Mouse (Mus musculus) embryo, embryonic 11.5 days (tissue): ENCODE measurements around the gene Tmub2.

Experiments
- DNase-seq: peaks from one replicate; pipeline ENCODE4 v3.0.0-alpha.2; 2012; ENCODE audit warnings: low read depth, low spot score

Tmub2 gene

DNA sequence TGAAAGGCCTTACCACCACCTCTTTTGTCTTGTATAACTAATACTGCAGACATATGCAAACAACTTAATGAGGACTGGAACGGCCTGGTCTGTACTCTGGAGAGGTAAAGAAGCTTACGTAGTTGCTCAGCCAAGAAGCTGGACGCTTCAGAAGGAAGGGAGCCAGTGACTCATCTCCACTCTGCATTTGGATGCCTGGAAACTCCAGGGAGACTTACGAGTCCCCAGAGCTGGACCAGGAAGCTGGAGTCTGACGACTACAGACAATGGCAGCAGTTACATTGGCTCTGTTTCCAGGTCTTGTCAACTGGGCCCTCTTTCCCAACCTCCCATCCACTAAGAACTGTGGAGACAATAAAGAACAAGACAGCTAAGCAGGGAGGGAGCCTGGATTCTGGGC lies 42.5 kb downstream of the Tmub2 start:
- no peak for DNase-seq

DNA sequence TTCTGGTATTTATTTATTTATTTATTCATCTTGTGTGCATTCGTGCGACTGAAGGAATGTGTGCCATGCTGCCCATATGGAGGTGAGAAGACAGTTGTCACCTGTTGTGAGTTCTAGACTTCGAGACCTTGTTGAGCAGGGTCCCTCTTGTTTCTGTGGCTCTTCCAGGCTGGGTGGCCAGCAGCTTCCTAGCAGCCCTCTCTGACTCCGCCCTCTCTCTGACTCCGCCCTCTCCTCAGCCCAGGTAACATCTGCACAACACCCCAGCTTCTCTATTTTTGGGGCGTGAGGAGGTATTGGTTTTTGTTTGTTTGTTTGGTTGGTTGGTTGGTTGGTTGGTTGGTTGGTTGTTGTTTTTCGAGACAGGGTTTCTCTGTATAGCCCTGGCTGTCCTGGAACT lies 43.1 kb downstream of the Tmub2 start:
- no peak for DNase-seq

DNA sequence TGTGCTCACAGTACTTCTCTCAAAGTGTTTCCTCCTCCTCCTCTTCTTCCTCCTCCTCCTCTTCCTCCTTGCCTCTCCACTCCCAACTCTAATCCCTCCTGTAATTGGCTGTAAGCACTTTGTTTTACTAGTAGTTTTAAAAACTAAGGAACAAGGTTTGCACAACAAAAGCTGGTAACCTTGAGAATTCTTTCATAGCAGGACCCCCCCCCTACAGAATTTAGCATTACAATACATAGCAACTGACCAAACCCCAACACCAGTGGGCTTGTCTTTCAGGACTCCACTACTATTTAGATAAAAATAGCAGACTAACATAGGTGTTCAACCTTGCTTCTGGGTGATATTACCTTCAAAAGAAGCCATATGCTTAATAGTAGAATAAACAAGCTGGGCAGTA lies 44.8 kb downstream of the Tmub2 start:
- no peak for DNase-seq

- DNase-seq: no peak
These were observed 45.3 kb downstream of the Tmub2 start for GRCm38 (mm10) chr11:102330039-102330438.

DNA sequence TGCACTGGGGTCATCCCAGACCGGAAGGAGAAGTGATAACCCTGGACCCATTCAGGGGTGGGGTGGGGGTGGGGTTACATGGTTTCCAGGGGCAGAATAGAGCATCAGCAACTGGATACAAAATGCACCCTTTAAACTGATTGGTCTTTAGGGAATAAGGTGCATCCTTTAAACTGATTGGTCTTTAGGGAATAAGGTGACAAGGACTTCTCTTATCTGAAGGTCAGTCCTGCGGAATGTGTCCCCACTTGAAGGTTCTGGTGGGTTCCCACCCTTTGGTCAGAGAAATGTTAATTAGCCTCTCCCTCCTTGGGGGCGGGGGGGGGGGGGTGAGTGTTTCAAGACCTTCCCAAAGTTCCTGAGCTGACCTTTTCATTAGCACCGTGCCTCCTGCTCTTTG lies 47.1 kb downstream of the Tmub2 start:
- no peak for DNase-seq

- no peak for DNase-seq
These were observed 48.3 kb downstream of the Tmub2 start for GRCm38 (mm10) chr11:102333061-102333460.

DNA sequence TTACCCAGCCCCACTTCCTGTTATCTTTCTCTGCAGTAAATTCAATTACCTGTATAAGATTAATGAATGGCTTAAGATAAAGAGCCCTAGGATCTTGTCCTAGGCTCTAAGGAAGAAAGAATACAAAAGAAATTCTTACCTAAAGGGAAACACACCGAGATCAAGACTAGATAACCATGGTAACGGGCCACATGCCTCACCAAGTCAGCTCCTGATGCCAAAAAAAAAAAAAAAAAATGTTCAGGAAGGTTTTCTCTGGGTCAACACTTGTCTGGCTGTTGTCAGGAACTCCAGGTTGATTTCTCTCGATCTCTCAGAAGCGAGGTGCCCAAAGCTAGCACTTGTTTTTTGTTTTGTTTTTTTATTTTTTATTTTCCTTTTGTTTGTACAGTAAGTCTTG lies 49.3 kb downstream of the Tmub2 start:
- no peak for DNase-seq

DNA sequence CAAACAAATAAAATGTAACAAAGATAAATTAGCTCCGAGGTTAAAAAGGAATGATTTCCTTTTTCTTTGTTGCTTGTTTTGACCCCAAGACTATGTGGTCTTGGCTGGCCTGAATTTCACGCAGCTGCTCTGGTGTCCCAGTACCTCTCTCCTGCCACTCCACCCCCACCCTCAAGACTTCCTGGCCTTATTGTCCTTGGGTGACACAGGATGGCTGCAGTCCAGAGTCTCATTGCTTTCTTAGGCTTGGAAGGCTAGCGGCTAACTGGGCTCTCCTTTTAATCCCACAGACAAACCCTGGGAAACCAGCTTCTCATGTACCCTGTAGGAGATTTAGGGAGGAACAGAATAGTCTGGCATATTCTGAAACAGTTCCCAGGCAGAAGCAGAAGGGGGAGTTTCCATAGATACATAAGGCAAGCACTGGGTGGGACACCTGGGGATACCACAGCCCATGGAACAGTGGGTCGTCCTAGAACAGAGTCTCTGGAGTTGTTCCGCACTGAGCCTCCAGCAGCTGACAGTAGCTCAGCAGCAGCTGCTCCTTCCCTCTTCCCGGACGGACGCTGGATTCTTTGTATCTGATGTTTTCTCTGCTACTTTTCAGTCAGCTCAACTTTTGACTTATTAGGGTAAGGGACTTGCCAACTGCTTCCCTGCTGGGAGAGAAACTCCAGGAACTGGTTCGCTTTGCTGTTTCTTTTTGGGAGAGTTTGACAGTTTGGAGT lies 50.4 kb downstream of the Tmub2 start:
- no peak for DNase-seq

- DNase-seq: no peak
These were observed 51.5 kb downstream of the Tmub2 start for GRCm38 (mm10) chr11:102336191-102336590.

DNA sequence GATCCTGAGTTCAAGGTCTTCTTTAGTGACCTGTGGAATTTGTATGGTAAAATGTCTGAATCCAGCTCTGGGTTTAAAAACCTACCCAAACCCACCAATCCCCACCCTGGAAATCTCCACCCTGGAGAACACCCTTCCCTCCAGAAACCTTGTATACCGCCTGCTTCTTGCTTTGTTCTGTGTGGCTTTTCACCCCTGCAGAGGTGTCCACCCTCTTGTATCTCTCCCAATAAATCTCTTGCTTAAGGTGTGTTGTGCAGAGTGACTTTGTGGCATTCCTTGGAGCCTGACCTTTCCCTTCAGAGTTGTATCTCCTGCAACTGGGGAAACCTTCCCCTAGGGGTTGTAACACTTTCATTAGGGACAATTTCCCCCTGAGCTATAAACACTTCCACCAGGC lies 53.2 kb downstream of the Tmub2 start:
- DNase-seq: no peak

DNA sequence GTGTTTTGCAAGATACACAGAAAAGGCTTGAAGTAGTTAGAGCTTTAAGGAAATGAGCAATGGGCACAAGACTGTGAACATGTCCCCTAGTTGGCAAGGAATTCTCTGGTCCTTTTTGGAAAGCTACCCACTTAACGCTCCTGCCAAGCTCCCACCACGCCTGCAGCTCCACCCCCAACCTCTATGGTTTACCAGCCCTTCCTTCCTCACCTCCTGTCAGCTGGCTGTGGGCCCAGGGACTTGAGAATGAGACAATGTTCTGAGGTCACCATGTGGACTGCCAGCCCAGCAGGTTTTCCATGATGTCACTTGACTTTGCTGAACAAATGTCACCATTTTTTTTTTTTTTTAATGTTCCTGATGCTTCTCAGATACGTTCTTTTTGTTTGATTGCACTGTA lies 53.8 kb downstream of the Tmub2 start:
- no peak for DNase-seq
